Mouse (Mus musculus): ENCODE data around the gene Cdh5. TPM values are rescaled to one million over a fixed set of nuclear protein-coding genes. Genes with fewer than 3 reads are reported as not detected.
"Not testable (repeated sequence)": the region's sequence is repeated elsewhere in the genome, so short reads cannot be mapped to it uniquely, and the experiment has no call there.

Cdh5 gene
- total RNA-seq, 2 experiments from 2014 or later, result 16.8 to 19.1 TPM

DNA sequence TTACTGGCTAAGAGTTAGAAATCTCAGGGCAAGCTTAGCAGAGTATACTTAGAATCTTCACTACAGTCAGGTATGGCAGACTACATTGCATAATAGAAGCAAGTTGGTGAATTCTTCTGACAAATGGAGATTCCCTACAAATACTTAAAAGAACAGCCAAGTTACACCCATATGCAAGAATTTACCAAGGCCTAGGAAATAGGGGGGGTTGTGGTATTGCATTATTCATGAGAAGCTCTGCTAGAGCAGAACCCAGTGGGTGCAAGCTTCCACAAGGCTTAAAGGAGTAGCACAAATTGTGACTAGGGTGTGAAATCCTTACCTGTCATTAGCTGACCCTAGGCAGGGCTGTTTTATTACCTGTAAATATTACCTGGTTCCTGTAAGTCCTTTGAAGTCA, 13.5 kb upstream of the Cdh5 start:
- intact Hi-C loops (cut with DNase I); DNase-seq (ENCODE audit: extremely low spot score in 1 of 2, low spot score in 2 of 2): not testable (repeated sequence)

DNA sequence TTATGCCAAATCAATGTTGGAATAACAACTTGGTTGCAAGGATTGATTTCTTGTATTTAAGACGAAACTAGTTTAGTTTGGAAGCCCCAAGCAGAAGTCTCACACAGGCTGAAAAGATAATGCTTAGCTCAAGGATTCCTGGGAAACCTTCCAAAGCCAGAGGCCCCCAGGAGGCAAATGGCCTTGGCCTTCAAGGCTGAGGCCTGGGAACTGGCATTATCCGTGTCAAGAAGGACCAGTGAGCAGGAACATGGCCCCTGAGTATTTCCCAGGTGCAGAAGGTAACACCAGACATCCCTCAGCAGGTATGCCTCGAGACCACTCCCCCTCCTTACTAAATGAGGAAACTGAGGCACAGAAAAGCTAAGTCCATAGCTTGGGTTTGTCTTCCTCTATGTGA, 12.5 kb upstream of the Cdh5 start:
- intact Hi-C loops (cut with DNase I), result no loop called here
- no peak for DNase-seq (ENCODE audit: extremely low spot score in 1 of 2, low spot score in 2 of 2)

DNA sequence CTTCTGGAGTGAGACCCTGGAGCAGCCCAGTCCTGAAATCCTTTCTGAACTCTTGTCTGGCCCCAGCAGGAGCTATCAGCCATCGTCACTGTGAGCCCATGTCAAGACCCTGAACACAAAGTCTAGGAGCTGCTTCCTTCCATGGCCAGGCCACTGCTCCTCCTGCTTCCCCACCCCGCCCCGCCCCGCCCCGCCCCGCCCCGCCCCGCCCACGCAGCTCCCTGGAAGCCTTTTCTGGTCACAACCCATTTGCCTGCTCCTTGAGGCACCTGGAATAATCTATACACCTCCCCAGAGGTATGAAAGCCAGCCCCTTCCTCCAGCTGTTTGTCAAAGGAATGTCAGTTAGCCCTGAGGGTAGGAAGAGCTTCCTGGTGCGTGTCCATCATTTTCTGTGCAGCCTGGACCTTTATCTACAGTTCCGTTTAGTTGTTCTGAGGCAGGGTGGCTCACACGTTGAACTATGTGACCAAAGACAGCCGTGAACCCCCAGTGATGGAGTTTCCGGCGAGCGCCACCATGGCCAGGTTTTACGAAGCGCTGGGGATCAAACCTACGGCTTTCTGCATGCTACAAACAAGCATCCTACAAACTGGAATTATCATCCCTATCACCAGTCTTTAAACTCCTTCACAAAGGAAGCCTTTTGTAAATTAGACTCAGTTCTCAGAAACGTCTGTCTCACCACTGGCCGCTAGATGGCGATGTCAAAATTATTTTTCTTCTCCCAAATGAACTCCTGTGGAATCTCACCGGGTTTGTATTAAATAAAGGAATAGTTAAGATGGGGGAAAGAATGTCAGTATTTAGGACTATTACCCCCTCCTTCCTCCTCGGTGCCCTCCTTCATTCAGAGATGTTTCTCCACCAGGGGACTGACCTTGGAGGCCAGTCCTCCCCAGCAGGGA, 10.2 kb upstream of the Cdh5 start:
- DNase-seq (ENCODE audit: extremely low spot score in 1 of 2, low spot score in 2 of 2); intact Hi-C loops (cut with DNase I): not testable (repeated sequence)

DNA sequence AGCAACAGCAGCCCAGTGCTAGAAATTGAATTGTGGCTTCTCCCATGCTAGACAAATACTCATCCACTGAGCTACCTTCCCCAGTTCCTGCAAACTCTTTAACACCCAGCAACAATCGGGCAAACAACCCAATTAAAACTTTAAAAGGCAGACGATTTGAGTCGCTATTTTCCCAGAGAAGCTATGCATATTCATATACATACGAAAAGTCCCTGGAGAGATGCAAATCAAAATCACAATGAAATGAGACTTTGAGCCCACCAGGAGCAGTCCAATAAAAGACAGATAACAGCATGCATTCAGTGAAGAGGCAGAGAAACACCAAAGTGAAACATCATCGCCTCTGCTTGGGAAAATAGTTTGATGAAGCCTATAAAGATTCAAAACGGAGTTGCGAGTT, 8.1 kb upstream of the Cdh5 start:
- intact Hi-C loops (cut with DNase I), result no loop called here
- no peak for DNase-seq (ENCODE audit: extremely low spot score in 1 of 2, low spot score in 2 of 2)

DNA sequence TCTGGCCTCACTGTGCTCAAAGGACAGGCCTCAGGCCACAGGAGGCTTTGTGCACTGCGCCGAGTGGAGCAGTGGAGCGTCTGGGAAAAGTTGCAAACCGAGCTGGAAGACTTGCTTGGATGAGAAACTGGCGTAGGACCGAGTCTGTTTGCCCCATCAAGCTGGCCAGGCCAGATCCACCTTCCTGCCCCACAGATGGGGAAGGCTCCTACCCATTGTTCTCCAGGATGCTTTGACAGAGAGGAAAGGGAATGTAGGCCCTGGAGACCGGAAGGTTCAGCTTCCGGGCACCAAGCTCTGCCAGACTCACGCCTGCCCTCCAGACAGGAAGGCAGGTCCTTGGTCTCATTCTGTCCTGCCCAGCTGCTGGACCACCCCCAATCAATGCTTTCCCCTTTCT, 5.8 kb upstream of the Cdh5 start:
- intact Hi-C loops (cut with DNase I), result loop anchor here (5.0 kb wide), 1 partner anchor 127 kb away; no protein-coding TSS in a partner anchor
- DNase-seq (ENCODE audit: extremely low spot score in 1 of 2, low spot score in 2 of 2), result no peak

DNA sequence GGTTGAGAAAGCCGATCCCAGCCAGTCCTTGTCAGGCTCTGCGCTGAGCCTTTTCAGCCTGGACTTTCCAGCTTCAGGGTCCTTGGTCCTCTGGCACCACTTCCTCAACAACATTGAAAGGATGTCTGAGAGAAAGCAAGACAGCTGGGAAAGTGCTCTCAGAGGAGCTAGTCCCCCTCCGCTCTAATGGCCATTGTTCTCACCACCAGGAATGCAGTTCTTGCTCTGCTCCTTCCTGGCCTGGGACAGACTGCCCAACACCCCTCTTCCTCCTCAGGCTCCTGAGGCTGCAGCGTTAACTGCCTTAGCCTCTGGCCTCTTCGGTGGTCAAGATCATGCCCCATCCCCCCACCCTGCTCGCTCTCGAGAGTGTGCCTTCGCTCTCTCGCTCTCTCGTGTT, 4.8 kb upstream of the Cdh5 start:
- intact Hi-C loops (cut with DNase I), result loop anchor here (5.0 kb wide), 1 partner anchor 126 kb away; no protein-coding TSS in a partner anchor

DNA sequence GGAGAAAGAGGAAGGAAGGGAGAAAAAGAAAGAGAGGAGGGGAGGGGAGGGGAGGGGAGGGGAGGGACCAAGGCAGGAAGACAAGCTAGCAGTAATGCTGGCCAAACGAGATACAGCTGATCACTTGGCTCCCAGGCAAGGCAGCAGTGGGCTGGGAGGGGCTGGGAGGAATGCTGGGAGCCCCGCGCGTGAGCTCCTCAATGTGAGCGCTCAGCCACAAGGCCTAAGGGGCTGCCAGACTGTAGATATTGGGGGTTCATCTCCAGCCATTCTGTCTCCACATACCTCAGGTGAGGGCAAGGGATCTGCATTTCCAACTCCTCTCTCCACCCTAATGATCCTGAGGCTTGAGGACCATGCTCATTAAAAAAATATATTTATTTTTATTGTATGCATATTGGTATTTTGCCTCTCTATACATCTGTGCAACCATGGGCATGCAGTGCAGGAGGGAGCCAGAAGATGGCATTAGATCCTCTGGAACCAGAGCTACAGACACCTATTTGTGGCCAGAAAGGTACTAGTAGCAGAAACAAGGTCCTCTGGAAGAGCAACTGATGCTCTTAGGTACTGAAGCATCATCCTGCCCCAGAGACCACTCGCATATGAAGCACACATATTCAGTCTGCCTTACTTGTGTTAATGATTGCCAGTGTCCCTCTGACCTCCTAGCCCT, 2.6 kb upstream of the Cdh5 start:
- peak in 1 of 2 experiments; percentile 32 for DNase-seq (ENCODE audit: extremely low spot score in 1 of 2, low spot score in 2 of 2)
- intact Hi-C loops (cut with DNase I), result loop anchor here (5.0 kb wide), 1 partner anchor 123 kb away; no protein-coding TSS in a partner anchor

More for the DNA sequence above, 4.8 kb upstream of the Cdh5 start:
- DNase-seq (ENCODE audit: extremely low spot score in 1 of 2, low spot score in 2 of 2), result peak in 1 of 2 experiments; percentile 51

DNA sequence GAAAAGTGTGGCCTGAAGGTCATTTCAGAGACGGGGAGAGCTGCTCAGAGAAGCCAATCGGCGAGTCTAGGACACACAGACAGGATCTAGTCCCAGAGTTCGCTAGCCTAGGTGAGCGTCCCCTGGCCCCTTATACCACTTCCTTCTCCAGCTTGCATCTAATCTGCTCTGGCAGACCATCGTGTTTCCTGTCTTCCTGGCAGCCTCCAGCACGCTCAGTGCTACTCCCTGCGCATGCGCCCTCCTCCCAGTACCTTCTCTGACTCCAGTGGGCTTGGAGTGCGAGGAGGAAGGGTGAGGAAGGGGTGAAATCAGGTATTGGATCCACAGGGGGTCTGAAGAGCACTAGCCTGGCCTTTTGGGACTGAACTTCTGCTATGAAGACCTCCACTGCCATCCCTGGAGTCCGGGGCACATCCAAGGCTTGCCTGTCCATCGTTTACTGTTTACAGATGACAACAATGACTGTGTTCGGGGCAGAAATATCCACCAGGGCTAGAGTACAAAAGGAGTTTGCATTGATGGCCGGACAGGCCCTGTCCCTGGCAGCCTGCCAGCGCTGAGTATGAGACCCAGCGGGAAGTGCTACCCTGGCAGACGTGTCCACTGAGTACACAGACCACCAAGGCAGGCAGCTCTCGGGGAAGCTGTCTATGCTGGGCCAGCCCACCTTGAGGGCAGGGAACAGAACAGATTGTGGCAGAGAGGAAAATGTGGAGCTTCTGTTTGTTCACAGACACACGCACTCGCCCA, 1.9 kb upstream of the Cdh5 start:
- intact Hi-C loops (cut with DNase I), result loop anchor here (5.0 kb wide), 2 partner anchors 43 to 123 kb away; no protein-coding TSS in a partner anchor
- peak in 1 of 2 experiments; percentile 79 for DNase-seq (ENCODE audit: extremely low spot score in 1 of 2, low spot score in 2 of 2)

DNA sequence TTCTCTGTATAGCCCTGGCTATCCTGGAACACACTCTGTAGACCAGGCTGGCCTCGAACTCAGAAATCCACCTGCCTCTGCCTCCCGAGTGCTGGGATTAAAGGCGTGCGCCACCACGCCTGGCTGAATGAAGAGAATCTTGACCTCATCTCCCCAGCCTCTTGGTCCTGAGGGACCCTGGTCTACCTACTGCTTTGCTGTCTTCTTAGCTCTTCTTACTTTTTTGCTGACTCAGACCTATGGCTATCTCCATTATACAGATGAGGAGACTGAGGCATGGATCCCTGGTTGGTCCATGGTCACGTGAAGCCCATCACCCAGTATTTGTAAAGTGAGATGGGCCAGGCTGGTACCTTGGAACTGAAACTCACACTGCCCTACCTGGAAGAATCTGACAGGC, 701 bp upstream of the Cdh5 start:
- intact Hi-C loops (cut with DNase I), result loop anchor here (5.0 kb wide), 1 partner anchor 42 kb away; no protein-coding TSS in a partner anchor
- not testable (repeated sequence) for DNase-seq (ENCODE audit: extremely low spot score in 1 of 2, low spot score in 2 of 2)

DNA sequence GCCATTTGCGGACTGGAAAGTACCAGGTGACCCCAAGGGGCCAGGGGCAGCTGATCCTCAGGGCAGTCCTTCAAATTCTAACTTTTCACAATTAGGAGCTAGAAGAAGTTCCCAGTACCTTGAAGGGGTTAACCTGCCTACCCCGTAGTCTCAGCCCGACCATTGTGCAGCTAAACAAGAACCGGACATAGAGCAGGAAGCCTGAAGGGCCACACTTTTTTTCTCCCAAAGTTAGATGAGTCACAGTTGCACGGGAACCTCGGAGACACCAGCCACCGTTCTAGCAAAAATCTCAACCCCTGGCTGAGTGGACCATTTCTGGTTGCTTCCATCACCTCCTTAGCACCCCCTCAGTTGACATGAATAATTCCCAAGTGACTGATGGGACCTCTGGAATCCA, 2.0 kb downstream of the Cdh5 start:
- no peak for DNase-seq (ENCODE audit: extremely low spot score in 1 of 2, low spot score in 2 of 2)
- intact Hi-C loops (cut with DNase I), result loop anchor here (5.0 kb wide), 1 partner anchor 39 kb away; no protein-coding TSS in a partner anchor

DNA sequence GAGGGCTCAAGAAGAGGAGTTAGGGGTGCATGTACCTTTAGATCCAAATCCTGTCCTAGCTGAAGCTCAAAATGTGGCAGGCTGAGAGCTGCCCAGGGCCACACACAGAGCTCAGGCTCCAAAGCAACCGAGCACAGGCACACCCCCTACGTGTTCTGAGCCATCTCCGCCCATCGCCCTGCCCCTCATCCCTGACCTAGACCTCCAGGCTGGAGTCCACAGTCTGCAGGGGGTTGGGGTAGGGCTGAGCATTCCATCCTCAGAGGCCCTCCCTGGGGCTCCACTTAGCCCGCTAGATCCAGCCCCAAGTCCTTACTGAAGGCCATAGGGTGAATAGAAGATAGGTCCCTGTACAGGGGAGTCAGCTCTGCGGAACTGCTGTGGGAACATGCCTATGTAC, 4.3 kb downstream of the Cdh5 start:
- intact Hi-C loops (cut with DNase I), result no loop called here
- peak in 1 of 2 experiments; percentile 72 for DNase-seq (ENCODE audit: extremely low spot score in 1 of 2, low spot score in 2 of 2)

DNA sequence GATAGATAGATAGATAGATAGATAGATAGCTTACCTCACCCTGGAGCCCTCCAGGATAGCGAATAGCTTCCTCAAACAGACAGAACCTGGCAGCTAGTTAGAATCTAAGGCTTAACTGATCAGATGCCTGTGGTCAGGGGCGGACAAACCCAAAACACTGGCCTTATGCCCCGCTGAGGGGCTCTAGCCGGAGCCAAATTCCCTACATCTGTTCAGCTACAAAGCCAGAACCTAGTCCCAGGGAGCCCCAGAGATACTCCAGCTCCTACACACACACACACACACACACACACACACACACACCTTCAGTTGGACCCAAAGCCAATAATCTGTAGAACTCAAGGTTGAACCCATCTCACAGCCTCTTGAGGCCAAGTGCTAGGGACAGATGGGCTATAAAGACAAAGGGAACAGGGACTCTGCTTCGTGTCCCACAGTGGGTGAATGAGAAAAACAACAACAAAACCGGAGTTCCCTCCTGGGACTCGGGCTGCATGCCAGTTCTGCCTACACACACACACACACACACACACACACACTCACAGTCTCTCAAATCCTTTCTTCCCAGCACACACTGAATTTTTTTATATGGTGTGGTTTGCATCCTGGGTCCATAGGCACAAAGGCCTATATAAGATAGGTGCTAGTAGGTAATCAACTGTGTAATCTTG, 5.0 kb downstream of the Cdh5 start:
- DNase-seq (ENCODE audit: extremely low spot score in 1 of 2, low spot score in 2 of 2), result peak in 1 of 2 experiments; percentile 57

DNA sequence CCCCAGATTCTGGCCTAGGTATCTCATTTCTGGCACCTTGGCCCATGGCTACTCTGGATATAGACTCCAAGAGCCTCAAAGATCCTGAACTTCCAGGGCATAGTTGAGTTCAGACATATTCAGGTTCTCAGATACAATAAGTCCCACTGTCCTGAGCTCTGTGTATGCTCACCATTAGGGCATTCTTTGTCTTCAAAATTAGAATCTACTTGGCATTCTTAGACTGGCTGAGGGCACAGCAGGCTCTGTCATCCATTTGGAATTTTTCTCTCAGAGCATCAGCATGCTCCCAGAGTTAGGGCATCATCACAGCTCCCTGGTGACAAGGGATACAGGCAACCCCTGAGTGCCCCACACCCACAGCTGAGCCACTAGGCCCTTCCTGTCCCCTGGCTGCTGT, 5.7 kb downstream of the Cdh5 start:
- intact Hi-C loops (cut with DNase I), result no loop called here

More for the DNA sequence above, 5.0 kb downstream of the Cdh5 start:
- intact Hi-C loops (cut with DNase I), result no loop called here

DNA sequence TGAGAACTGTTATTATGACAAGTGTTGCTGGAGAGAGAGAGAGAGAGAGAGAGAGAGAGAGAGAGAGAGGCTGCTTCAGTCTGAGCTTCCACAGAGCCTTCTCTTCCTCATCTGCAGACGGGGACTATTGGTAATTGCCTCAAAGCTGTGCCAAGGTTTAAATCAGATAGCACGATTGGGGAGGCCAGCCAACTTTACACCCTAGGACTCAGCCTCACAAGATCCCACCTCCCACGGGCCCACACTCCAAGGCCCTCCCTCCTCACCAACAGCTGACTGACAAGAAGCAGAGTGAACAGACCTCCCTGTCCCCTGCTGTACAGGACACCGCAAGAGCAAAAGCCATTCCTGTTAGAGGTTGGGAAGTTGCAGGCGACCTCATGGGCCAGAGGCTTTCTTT, 6.6 kb downstream of the Cdh5 start:
- intact Hi-C loops (cut with DNase I), result no loop called here
- no peak for DNase-seq (ENCODE audit: extremely low spot score in 1 of 2, low spot score in 2 of 2)

More for the DNA sequence above, 5.7 kb downstream of the Cdh5 start:
- no peak for DNase-seq (ENCODE audit: extremely low spot score in 1 of 2, low spot score in 2 of 2)

DNA sequence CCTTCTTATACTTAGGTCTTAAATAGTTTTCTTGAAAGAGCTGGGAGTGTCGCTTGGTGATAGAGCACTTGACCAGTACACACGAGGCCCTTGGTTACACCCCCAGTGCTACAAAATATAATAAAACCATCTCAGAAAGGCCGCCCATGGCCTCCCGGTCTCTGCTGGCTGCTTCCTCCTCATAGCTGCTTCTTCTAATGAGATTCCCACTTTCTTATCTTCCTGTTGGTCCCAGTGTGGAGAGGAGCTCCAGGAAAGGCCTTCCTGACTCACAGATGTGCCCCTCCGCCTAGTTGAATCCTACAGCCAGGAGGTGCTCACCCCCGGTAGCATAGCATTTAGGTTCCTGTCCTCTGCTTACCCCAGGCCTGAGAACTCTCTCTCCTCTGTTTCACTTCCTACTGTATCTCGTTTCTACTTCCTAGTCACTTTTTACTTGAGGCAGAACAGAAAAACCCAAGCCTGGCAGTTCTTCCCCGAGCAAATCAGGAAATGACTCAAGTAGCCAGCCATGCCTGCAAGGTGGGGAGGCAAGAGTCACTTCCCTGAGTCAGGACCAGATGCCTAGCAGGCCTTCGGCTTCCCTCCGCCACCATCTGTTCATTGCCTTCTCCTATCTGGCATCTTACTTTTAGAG, 9.2 kb downstream of the Cdh5 start:
- no peak for DNase-seq (ENCODE audit: extremely low spot score in 1 of 2, low spot score in 2 of 2)
- intact Hi-C loops (cut with DNase I), result no loop called here

DNA sequence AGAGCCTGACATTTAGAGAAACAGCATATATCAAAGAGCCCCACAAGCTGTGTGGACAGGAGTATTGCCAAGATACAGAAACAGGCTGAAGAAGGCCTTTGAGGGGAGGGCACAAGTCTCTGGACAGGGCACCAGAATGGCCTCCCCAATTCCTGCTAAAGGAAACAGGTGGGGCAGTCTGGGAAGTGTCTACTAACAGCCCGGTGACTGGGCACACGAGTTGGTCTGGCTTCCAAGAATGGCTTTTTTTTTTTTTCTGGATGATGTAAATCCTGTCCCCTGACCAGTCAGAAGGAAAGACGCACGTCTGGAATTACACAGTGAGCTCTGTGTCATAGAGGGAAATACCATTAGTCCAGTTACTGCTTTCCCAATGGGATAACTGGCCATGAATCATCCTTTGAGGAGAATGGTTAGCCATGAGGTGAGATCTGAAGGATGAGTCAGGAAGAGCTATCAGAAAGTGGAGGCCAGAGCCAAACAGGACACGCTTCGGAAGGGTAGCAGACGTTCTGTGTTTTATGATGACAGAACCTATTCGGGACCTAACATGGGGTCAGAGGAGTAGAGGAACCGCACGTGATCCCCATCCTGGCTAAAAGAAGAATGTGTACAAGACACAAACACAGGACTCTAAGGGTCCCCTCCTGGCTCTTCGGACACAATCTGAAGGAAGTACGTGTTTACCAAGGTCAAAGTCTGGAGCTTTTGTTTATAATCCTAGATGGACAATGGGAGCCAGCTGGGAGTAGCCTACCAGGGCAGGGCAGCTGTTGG, 20.4 kb downstream of the Cdh5 start:
- intact Hi-C loops (cut with DNase I), result no loop called here
- DNase-seq (ENCODE audit: extremely low spot score in 1 of 2, low spot score in 2 of 2), result no peak

DNA sequence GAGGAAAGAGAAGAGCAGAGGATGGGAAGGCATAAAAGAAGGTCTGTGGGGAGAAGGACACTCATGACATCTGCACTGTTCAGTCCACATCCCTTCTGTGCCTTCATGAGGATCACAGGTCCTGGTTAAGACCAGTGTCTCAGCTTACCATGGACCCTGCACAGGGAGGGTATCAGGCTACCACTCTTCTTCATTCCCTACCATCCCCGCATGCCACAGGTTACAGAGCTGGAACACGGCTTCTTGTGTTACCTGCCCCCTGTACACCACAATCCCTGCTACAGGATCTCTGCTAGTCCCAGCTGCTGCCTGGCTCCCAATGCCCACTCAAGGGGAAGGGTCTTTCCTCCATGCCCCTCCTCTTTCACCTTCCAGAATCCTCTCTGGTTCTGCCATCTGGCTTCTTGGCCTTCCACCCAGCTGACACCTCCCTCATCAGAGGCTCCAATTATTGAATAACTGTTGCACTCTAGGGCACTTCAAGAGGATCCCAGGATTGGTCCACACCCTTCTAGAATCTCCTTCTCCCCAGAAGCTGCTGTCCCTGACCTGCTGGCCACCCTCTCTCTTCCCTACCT, 21.7 kb downstream of the Cdh5 start:
- DNase-seq (ENCODE audit: extremely low spot score in 1 of 2, low spot score in 2 of 2), result no peak
- intact Hi-C loops (cut with DNase I), result no loop called here

All from left cerebral cortex, postnatal 10 days (tissue).